In the genomic region with DNA sequence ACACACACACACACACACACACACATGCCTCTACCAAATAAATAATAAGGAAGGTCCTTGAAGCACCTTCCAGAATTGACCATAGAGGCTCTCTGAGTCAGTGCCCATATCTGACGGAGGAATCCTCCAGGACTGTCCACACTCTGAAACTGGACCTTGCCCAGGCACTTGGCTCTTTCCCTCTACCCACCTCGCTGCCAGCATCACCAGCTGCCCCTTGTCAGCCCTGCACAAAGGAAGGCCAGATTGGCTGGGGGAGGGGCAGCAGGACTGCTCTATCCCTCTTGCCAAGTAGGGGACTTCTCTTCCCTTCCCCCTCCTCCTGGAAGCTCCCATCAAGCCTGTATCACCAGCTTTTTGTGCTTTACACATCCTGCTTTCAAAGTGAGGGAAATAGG, we compare ENCODE assay signal across 8 mouse cellular contexts. TPM values are rescaled to one million over a fixed set of nuclear protein-coding genes. Genes with fewer than 3 reads are reported as not detected.
DNase-seq lines count a peak whose midpoint lies in the region; ATAC-seq lines count a peak whose summit lies in the region.

No protein-coding gene starts in this region.

- H3K4me3 ChIP-seq in hindbrain, embryonic 16.5 days (ENCODE audit: low read length) = no peak overlapping the region

- no peaks in the 10 kb centered on the region for H3K9me3 ChIP-seq in hindbrain, embryonic 16.5 days (ENCODE audit: control insufficient read depth, low read length)

- WGBS in hindbrain, embryonic 16.5 days = 36% methylated on average over 2 of the region's 2 CpGs

- no peaks in the 10 kb centered on the region for H3K36me3 ChIP-seq in hindbrain, embryonic 16.5 days (ENCODE audit: control insufficient read depth, insufficient read depth, low read length)

- H3K4me1 ChIP-seq in hindbrain, embryonic 16.5 days (ENCODE audit: control insufficient read depth, insufficient read depth, low read depth, low read length) = peaks cover 15% of the 10 kb centered on the region

- H3K9ac ChIP-seq in hindbrain, embryonic 16.5 days (ENCODE audit: low read depth, low read length) = no peak overlapping the region

- peak; percentile 51 for DNase-seq in adrenal gland, postnatal 25 days
- no peak for DNase-seq in adrenal gland, adult 2 months
- peak; percentile 98 for DNase-seq in cerebellum, adult 11 months
- DNase-seq in frontal cortex, postnatal 10 days (ENCODE audit: low spot score in 2 of 2) = peak; percentile 58 to 72
- peak; percentile 60 for DNase-seq in lung, postnatal 14 days
- no peak for DNase-seq in adipocyte (ENCODE audit: low spot score)

- no peak overlapping the region for H3K4me2 ChIP-seq in hindbrain, embryonic 16.5 days (ENCODE audit: low read length)

- H3K27ac ChIP-seq in hindbrain, embryonic 16.5 days (ENCODE audit: low read depth, low read length) = peak overlapping the region; percentile 67; the same call in 1 of the 2 replicates

- no peaks in the 10 kb centered on the region for H3K27me3 ChIP-seq in hindbrain, embryonic 16.5 days (replicated peaks; ENCODE audit: control insufficient read depth, insufficient read depth, low read length)

- ATAC-seq in hindbrain, embryonic 16.5 days = peak; percentile 91
- ATAC-seq in erythroblast, adult 5-6 weeks (replicated peaks; ENCODE audit: low FRiP score, poor library complexity, severe bottlenecking) = no peak

RNA-seq across cellular contexts. Expression of a gene that starts 6.5 kb away (rescaled TPM):
- 947 and 1,142 TPM in 2 replicates for total RNA-seq in adrenal gland, postnatal 25 days (2021)
- total RNA-seq in adrenal gland, adult 2 months (2021) = 1,000 to 10,000 TPM in 1 of 2 experiments, 100 to 1,000 TPM in 1; 336 to 1,336 TPM
- 329 and 574 TPM in 2 replicates for polyA plus RNA-seq in adrenal gland, adult 2 months (2012; rRNA removed)
- polyA plus RNA-seq in hindbrain, embryonic 16.5 days (2015; fragmentation: Nextera tagmentation; extraction: Ambion mirVana) = 17.0 and 18.5 TPM in 2 replicates
- total RNA-seq in erythroblast, adult 5-6 weeks (2015; ENCODE audit: low replicate concordance) = 5.6 and 22.1 TPM in 2 replicates
- total RNA-seq in erythroblast, adult 5-6 weeks (2017; ENCODE audit: low replicate concordance) = 4.5 and 5.5 TPM in 2 replicates

Comparison
In these comparisons a context has a peak if more than half of its experiments do, and no peak if none do; other contexts are left out.
1. DNase-seq: peak in adrenal gland, postnatal 25 days (single experiment), cerebellum, adult 11 months (single experiment), frontal cortex, postnatal 10 days (2 of 2) and lung, postnatal 14 days (single experiment); none in adrenal gland, adult 2 months (single experiment) and adipocyte (single experiment).
2. RNA of a gene that starts 6.5 kb away (total RNA-seq): 336 to 1,336 TPM in adrenal gland, adult 2 months and 947 to 1,142 TPM in adrenal gland, postnatal 25 days; 4.5 to 22.1 TPM in erythroblast, adult 5-6 weeks; every median in the first group is over 10 times any median in the second.